ENCODE assay signal across 1 mouse cellular context in the genomic region with DNA sequence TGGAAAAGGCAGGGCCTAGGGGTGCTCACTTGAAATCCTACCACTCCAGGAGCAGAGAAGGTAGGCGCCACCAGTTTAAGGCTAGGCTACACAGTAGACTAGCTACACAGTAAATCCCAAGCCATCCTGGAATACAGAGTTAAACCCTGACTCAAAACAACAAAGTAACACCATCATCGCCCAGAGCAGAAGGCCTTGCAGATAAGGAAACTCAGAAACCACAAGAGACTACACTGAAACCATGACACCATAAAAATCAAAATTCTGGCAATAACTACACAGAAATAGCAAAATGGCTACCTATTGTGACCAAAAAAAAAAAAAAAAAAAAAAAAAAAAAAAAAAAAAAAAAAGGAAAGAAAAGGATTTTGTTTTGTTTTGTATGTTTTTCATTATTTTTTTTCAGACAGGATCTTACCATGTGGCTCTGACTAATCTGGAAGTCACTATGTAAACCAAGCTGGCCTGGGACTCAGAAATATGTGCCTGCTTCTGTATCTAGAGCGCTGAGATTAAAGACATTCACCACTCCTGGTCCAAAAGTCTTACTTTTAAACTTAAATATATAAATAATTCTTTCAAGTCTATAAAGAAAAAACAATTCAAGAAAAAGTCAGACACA.
A peak's percentile ranks its signal among the peaks of the same experiment; 100 is the strongest.
TF ChIP-seq lines count a peak whose summit lies in the region.

No protein-coding gene starts in this region.

TF ChIP-seq in CH12.LX, 34 proteins besides CTCF, POLR2A, EP300 and RAD21:
- no peak for TF ChIP-seq ZMIZ1 (IDR thresholded peaks at IDR 0.05; ENCODE audit: low read depth, low read length)
- no peak for TF ChIP-seq MYC (IDR thresholded peaks at IDR 0.05; ENCODE audit: low read depth, low read length)
- TF ChIP-seq POLR2AphosphoS2 (IDR thresholded peaks at IDR 0.05; ENCODE audit: low read depth, low read length) = no peak
- no peak for TF ChIP-seq NRF1 (IDR thresholded peaks at IDR 0.05; ENCODE audit: low read depth, low read length)
- TF ChIP-seq IRF4 (IDR thresholded peaks at IDR 0.05; ENCODE audit: low read depth, low read length) = 0 out of 2 replicates have a peak, but pooled peaks have one; percentile 13
- no peak for TF ChIP-seq JUN (IDR thresholded peaks at IDR 0.05; ENCODE audit: insufficient read depth, low read depth, low read length)
- 0 out of 2 replicates have a peak, but pooled peaks have one; percentile 8 for TF ChIP-seq TCF12 (IDR thresholded peaks at IDR 0.05; ENCODE audit: low read depth, low read length)
- TF ChIP-seq ZNF384 (IDR thresholded peaks at IDR 0.05; ENCODE audit: low read depth, low read length) = peak; percentile 92
